Mouse (Mus musculus) heart, embryonic 10.5 days (tissue): ENCODE measurements around the gene Pitx2. TPM values are rescaled to one million over a fixed set of nuclear protein-coding genes. Genes with fewer than 3 reads are reported as not detected.

Experiments used
- DNase-seq: peaks from one replicate; pipeline ENCODE4 v3.0.0-alpha.2; 2017; ENCODE audit warnings: low spot score
- H3K27ac ChIP-seq: fragments of 300-500 bp; sonication (generic); 2 replicates; pipeline ENCODE4 v1.5.1; 2016; ENCODE audit warnings: mild to moderate bottlenecking
- H3K27me3 ChIP-seq: fragments of 300-500 bp; sonication (generic); 2 replicates; pipeline ENCODE4 v1.6.1; 2016; ENCODE audit warnings: mild to moderate bottlenecking; ENCODE audit not compliant: poor library complexity, insufficient read depth, severe bottlenecking
- H3K36me3 ChIP-seq: fragments of 300-500 bp; sonication (generic); 2 replicates; pipeline ENCODE4 v1.6.1; 2016; ENCODE audit warnings: mild to moderate bottlenecking, moderate library complexity
- H3K4me1 ChIP-seq: fragments of 300-500 bp; sonication (generic); 2 replicates; pipeline ENCODE4 v1.6.1; 2016; ENCODE audit warnings: mild to moderate bottlenecking
- H3K4me3 ChIP-seq: fragments of 300-500 bp; sonication (generic); 2 replicates; pipeline ENCODE4 v1.5.1; 2016; ENCODE audit warnings: mild to moderate bottlenecking, moderate library complexity
- H3K9me3 ChIP-seq: fragments of 300-500 bp; sonication (generic); 2 replicates; pipeline ENCODE4 v1.6.1; 2016; ENCODE audit warnings: mild to moderate bottlenecking, moderate library complexity
- WGBS: fragments of 180-500 bp; shearing (Covaris S2); methylation state at CpG from one replicate; pipeline ENCODE4 v1.1.7; 2016; 5-methylcytosine and 5-hydroxymethylcytosine counted together
- polyA plus RNA-seq: library from polyadenylated mRNA; unstranded; fragments of >200 nt; fragmentation: Nextera tagmentation; extraction: Ambion mirVana; gene quantifications from 2 replicates; pipeline ENCODE4 v1.2.1, GENCODE M21; 2016

Pitx2 gene
- polyA plus RNA-seq, 1 experiment from 2014 or later, result 60.0 TPM

GRCm38 (mm10) chr3:129258497-129258896 is 58.8 kb downstream of the Pitx2 start:
- no peak for DNase-seq
- H3K9me3 ChIP-seq, result no peaks in the 10 kb centered on the region
- no peak overlapping the region for H3K4me3 ChIP-seq
- 77% methylated on average over 5 of the region's 5 CpGs for WGBS
- H3K27me3 ChIP-seq, result no peaks in the 10 kb centered on the region
- H3K36me3 ChIP-seq, result no peaks in the 10 kb centered on the region
- H3K4me1 ChIP-seq, result no peaks in the 10 kb centered on the region
- no peak overlapping the region for H3K27ac ChIP-seq

Other genes starting within 250 kb of the Pitx2 start
- 5.1 and 8.8 TPM in 2 replicates for gene Enpep, start 132.8 kb downstream of the Pitx2 start, polyA plus RNA-seq